Mouse (Mus musculus) frontal cortex, postnatal 14 days (tissue): Measurements from ENCODE around the gene Cttnbp2nl.

Experiments
- DNase-seq, 2 experiments: peaks; one replicate each; pipeline ENCODE4 v3.0.0; 2022; ENCODE audit warnings: low spot score in 2 of 2

Gene Cttnbp2nl

DNA sequence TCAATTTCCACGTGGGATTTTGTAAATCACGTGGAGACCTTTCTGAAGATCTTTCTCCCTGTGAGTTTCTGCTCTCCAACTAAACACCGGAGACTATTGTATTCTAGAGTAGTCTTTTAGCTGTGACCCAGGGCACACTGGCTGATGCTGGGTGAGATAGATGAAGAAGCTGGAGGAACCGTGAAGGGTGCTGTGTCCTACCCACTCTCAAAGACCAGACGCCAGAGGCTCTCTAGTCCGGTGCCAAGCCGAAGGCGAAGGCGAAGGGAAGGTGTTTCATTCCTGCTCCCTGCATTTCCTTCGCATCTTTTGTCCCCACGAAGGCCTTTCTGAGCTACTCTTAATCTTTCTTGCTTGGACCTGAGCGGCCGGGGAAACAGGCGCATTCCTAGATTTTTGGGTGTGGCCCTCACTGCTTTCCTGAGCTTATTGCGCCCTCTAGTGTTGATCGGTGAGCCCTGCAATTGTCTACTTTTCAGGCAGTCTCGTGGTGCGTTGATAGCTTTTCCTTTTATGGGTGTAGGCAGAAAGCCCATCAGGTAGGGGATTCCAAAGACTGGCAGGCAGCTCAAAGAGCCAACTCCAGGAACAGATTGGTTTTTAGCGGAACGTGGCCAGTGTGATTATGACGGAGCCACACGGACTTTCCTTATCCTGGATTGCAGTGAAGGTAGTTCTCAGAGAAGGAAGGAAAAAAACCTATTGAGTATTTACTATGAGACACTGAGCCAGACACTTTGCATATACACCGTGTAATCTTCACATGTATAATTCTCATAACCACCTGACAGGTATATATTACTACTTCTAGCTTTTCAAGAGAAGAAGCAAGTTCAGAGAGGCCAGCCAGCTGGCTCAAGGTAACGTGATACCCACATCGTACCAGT is 5.9 kb upstream of the Cttnbp2nl start:
- peak; percentile 77 to 87 for DNase-seq

DNA sequence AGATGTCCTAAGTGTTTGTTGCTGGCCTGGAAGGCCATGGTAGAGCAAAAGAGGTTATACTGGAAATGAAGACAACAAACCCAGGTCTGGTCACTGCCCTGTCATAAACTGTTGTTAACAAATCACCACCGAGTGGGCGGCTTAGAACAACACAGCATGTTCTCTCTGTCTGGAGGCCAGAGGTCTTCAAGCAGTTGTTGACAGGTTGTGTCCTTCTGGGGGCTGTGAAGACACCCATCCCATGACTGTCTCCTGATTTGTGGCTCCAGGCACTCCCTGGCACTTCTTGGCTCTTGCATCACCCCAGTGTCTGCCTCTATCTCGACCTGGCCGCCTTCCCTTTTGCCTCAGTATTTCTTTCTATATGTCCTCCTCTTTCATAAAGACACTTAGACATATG is 2.7 kb upstream of the Cttnbp2nl start:
- DNase-seq: no peak

DNA sequence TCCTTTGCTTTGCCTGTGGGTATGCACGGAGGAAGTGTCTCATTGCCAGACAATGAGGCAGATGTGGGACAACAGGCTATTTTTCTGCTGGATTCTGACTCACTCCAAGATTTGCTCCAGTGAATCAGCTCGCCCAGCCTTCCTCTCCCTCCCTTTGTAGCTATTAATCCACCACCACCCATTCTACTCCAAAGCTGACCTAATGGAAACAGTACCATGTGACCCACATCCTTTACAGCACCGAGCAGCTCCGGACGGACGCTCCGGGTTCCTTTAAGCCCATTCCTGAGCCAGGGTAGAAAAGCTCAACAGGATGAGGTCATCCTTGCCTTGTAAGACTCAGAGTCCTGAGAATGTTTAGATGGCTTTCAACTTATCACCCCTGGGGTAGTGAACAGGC is 2.0 kb upstream of the Cttnbp2nl start:
- no peak for DNase-seq

DNA sequence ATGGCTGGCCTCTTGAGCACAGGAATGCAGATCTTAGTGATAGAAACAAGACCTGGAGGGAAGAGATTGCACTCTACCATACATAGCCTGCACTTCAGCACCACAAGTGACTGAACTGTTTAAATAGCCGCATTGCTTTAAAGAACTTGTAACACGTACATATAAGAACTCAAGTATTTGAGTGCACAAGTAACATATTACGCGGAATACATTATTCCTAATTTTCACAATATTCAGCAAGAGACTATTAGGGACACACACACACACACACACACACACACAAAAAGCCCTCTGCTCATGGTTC is 704 bp upstream of the Cttnbp2nl start:
- no peak for DNase-seq

DNA sequence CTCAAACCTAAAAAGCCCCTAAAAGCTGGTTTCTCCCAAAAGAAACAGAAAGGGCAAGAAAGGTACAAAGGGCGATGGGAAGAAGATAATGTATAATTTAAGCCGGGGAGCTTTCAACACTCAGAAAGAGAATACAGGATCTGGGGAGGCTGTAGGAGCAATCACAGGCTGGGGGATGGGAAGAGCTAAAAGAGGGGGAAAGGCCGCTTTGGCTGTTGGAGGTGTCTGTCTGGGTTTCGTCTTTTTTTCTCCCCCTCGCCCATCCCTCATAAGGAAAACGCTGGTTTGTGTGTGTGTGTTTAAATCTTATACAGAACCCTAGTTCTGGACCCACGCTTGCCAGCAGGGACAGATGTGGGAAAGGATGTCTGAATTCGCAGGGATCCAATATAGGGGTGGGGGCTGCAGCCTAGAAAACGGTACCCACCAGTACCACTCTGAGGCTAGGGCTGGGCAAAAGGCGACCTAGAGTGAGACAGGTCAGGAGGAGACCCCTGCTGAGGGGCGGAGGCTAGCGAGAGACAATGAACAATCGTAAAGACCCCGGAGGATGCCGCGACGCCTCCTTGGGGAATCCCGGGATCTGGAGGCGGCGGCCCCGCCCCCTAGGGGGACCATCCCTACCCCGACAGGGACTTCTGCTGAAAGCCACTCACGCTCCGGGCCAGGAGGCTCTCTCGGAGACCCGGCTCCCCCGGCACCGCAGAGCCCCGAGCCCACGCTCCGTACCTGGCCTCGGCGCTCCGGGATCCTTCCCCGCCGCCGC is 592 bp downstream of the Cttnbp2nl start:
- DNase-seq: no peak

DNA sequence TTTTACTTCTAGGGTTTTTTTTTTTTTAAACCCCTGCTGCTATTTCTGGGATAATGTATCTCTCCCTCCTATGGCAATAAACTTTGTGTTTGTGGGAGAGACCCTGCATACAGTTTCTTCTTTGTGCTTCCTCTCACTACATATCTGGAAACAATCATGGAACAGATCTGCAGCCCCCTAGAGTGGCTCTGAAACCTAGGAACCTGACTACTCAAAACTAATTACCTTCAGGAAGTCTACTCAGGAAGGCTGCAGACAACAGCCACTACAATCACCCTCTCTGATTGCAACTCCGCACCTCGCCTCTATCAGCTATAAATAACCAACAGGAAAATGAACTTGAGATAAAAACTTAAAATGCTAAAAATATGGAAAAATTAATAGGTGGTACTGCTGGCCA is 1.8 kb downstream of the Cttnbp2nl start:
- DNase-seq: no peak

DNA sequence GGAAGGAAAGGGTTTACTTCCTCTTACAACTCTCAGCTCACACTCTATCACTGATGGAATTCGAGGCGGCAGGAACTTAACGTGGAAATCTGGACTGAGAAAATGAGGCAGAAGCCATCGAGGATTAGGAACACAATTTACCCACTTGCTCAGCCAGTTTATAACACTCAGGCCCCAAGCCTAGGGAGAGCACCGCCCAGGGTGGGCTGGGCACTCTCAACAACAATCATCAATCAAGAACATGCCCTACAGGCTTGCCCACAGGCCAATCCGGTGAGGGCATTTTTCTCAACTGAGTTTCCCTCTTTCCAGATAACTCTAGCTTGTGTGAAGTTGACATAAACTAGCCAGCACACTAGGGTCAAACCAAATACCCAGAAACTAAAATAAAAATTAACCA is 3.1 kb downstream of the Cttnbp2nl start:
- no peak for DNase-seq

DNA sequence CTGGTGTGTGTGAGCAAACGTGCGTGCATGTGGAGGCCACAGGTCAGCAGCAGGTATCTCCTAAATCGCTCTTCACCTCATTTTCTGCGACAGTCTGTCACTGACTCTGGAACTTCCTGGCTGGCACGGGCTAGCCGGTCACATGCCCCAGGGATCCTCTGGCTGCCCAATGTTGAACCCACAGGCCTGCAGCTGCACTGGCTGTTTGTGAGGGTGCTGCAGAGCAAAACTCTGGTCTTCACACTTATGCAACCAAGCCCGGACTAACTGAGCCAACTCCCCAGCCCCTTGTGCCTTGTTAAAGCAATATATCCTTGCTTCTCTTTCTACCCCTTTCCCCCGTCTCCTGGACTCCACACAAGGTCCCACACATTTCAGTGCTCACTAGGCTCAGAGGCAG is 5.3 kb downstream of the Cttnbp2nl start:
- peak in 1 of 2 experiments; percentile 38 for DNase-seq

DNA sequence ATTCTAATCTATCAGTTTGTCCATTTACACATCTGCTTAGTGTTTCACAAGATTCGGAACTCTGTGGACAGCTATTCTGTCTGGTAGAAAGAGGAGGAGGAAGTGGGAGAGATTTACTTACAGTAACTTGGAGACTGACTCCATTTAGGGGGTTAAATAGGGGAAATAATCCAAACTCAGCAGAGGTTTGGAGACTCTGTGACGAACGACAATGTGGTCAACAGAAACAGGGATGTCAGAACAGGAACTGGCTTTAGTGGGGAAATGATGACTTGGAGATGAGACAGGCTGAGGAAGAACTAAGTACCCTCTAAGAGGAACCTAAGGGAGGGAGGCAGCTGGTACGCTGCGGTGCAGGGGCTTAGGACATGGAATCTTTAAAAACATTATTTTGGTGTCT is 6.1 kb downstream of the Cttnbp2nl start:
- DNase-seq: no peak

DNA sequence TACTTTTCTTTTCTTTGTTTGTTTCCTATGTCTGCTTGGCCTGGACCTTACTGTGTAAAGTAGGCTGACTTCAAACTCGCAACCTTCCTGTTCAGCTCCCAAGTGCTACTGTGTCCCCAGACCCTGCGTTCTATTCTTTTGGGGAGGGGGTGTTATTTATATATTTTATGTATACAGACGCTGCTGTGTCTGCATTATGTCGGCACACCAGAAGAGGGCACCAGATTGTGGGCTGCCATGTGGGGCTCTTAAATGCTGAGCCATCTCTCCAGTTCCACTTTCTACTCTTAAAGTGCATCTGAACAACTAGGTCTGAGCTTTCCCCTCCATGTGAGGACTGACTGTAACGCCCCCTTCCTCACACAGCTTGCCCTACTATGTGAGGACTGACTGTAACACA is 9.2 kb downstream of the Cttnbp2nl start:
- DNase-seq: no peak

DNA sequence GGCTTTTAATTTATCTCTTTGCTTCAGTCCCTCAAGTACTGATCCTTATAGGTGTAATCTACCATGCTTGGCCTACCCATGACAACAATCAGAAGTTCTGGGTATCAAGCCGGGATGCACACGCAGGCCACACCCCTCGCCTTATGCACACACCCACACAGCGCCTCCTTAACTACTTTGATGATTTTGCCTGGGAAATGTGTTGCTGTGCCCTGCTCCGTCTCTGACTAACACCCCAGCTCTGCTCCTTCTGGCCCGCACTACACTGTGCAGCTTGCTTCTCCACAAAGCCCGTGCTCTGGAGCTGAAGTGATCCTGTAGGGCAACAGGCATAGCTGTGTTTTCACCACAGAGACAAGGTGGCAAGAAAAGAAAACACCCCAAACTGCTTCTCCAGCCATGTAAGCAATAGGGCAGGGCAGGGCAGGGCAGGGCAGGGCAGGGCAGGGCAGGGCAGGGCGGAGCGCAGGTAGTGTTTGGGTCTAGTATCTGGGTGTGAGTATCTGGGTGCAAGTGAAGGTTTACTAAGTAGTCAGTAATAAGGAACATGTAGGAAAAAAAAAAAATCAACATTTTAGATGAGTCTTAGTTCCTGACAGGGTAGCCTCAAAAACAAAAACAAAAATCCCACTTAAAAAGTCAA is 11.8 kb downstream of the Cttnbp2nl start:
- DNase-seq: no peak

DNA sequence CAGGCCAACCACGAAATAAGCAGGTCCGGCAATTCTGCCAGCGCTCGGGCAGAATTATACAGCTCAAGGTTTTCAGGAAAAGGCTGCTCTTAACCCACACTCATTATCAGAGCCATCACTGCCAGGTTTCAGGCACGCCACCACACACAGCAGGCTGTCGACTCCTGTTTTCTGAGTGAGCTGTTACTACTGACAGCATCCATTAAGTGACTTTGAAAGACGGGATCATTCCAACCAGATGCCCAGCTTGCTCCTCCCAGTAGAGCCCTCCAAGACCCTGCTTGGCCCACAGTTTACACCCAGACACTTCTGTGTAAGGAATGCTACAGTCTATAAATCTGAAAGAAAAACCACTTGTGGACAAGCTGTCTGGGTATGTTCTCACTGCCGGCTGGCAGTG is 12.9 kb downstream of the Cttnbp2nl start:
- DNase-seq: no peak

DNA sequence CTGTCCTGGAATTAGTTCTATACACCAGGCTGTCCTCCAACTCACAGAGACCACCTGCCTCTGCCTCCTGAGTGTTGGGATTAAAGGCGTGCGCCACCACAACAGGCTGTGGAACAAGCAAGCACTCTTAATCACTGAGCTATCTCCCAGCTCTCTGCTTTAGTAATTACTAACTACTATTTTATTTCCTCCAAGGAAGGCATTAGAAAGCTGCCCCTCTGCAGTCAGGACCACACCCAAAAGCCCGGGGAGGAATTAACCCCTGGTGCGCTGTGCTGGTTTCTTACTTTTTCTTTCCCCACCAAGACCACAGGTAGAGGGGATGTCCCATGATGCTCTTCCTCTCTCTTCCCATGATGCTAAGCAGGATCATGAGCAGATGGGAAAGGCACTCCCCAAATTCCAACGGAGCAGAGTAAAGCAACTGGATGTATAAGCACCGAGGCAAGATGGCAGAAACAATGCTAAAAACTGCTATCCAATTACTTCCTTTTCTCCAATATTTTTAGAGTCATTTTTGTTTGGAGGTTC is 15.6 kb downstream of the Cttnbp2nl start:
- DNase-seq: no peak

DNA sequence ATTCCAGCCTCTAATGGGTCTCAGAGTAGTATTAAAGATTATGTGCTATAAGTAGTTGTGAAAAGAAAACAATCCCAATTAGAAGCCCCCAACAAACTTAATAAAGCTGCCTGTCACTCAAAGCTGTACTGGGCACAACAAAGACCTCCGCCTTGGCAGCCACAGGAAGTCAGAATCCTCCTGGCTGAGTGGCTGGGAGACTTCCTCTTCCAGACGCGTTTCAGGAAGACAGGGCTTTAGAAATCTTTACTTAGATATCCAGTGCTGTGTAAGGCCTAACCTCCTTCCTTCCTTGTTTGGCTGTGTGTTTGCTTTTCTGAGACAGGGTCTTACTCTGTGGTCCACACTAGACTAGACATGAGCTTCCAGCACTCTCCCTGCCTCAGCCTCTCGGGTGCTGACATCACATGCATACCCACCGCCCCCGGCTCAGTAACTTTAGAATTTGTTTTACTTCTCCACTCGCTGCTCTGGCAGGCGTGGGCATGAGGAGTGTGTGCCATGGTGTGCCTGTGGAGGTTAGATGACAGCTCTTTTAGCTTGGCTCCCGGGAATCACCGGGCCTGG is 16.6 kb downstream of the Cttnbp2nl start:
- DNase-seq: no peak

DNA sequence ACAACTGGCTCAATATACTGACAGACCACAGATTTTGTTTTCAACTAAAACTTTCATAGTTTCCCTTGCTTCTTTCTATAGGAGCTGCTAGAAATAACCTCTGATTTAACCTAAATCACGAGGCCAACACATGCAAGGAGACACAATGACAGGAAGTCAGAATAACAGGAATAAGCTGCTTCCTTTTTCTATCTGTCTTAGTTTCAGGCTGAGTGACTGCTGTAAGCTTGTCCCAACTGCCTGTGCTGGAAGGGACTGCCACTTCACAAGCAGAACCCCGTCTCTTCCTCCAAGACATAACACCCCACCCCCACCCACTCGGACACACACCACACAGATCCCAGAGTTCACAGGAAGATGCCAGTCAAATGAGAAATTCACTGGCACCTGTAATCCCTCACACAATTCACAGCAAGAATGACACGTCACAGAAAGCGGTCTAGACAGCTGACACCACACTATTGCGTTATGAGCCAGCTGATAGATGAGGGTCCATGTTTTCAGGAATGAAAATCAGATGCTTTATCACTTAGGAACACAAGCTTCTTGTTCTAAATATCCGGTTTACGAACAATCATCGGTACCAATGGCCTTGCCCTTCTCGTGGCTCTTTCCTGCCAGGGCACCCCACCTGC is 29.5 kb downstream of the Cttnbp2nl start:
- no peak for DNase-seq

DNA sequence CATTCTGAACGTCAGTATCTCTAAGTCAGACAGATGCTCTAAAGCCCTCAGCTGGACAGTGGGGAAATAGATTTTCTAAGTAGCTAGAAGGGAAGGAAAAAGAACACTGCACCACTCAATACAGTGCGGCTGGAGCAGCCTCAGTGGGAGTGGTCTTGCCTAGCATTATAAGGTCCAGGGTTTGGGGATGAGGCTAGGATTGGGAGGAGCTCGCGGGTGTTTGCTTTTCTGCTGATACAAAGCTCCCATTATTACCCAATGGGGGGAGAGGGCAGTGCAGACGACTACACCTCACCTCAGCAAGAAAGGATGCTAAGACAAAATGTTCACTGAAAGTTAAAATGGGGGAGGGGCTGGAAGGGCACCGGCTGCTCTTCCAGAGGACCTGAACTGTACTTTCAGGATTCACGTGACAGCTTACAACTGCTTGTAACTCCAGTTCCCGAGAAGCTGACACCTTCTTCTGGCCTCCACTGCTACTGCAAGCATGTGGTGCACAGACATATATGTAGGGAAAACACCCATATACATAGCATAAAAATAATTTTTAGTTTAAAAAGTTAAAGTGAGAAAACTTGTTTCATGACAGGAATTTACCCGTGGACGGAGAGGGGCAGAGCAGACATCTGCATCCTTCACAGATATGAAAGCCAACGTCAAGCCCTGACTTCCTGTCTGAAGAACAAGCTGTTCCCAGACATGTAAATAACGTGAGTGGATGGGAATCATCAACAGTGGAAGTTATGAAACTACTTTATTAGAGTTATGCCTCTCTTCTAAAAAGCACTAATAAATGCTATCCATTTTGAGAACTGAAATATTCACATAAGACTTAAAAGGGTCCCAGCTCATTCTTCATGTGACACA is 32.9 kb downstream of the Cttnbp2nl start:
- no peak for DNase-seq

DNA sequence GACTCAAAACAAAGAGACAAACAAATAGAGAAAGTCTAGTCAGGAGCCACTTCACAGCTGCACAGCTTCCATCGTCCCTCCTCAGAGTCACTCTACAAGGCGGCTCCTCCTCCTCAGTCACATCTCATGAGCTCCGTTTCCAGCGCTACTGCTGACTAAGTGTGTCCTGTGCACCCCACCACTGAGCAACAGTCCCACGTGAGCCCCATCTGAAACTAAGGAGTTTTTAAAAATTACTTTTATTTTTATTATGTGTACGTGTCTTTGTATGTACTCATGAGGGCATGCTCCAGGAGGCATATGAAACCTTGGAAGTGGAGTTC is 34.2 kb downstream of the Cttnbp2nl start:
- DNase-seq: no peak

DNA sequence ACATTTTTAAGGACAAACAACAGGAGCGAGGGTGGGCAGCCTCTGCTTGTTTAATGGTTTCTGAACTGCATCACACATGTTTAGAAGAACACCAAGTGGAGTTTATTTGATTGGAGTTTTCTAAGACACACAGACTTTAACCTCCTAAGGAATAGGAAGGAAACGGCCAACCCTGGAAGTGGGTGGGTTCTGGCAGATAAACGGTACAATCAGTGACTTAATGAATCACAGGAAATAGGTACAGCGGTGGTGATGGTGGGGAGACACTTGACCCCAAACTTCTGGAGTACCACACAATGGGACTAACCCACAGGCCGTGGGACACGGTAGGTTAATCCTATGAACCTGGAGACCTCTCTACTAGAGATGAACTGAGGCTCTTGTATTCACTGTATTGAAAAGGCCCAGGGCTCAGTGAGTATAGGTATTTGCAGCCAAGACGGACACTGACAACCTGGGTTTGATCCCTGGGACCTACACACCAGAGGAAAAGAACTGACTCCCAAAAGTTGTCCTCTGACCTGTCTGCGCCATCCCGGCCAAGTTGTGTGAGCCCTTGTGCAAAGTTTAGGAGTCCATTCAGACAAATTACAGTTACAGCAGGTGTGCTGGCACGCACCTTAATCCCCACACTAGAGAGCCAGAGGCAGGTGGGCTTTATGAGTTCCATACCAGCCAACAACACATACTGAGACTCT is 34.7 kb downstream of the Cttnbp2nl start:
- no peak for DNase-seq

DNA sequence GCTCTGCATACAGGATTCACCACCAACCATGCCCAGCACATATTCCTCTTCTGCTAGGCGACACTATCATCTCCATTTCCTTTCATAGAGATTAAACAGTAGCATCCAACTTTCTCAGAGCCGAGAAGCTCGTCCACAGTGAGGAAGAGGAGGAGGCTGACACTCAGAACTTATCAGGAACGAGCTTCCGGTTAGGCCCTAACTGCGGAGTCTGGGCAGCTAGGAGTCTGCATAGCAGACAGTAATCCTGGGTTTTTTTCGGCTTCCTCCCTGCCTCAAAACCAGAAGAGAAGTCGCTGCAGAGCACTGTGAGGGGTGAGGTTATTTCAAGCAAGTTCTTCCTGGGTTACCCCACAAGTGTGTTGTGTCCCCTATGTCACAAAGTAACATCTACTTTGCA is 35.6 kb downstream of the Cttnbp2nl start:
- DNase-seq: no peak

DNA sequence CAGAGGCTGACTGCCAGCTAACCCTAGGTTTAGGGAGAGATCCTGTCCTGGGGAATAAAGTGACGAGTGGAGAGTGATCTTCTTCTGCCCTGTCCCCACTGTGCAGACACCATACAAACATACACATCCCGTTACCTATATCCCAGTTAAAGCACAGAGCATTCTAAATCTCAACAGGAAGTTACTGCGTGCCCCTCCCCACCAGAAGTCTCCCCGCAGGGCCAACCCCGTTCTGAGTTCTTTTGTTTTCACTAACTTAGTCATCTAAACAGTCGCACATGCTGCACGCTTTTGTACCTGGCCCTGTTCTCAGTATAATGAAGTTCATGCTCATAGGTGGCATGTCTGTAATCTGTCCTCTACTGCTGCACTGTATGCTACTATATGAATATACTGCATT is 36.7 kb downstream of the Cttnbp2nl start:
- DNase-seq: no peak
